Mouse (Mus musculus): Measurements from ENCODE around the gene Glra1. TPM values are rescaled to one million over a fixed set of nuclear protein-coding genes. Genes with fewer than 3 reads are reported as not detected.
"Not testable (repeated sequence)": the region's sequence is repeated elsewhere in the genome, so short reads cannot be mapped to it uniquely, and the experiment has no call there.

The Glra1 gene
- total RNA-seq (2021): under 1 TPM; 0.21 to 0.30 TPM
- long read RNA-seq, experiment 1: 0 reads
- long read RNA-seq, experiment 2, partial matches to known transcripts: 0 of 2 reads
- long read RNA-seq, experiment 2, other reads (novel, unspliced or antisense): 2 of 2 reads

GRCm38 (mm10) chr11:55607808-55608523 lies at the start of gene Glra1:
Gene Glra1, minus strand, starts transcription at chr11:55608198.
- peak; percentile 25 to 40 for DNase-seq (ENCODE audit: low spot score in 2 of 2)

DNA sequence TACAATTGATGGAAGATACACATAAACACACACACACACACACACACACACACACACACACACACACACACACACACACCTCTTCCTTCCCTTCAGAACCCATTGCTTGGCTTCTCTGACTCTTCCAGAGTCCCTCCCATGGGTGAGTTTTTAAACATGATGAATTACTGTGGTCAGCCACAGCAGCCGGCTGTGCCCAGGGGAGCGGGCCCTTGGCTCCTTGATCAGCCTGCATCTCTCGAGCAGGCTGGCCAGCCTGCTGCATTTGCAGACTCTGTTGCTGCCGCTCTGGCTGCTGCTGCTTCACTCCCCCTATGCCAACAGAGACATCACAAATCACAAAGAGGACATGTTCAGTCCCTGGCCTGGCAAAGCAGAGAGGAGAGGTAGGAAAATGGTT lies 29.0 kb upstream of the Glra1 start:
- no peak for DNase-seq (ENCODE audit: low spot score in 2 of 2)

DNA sequence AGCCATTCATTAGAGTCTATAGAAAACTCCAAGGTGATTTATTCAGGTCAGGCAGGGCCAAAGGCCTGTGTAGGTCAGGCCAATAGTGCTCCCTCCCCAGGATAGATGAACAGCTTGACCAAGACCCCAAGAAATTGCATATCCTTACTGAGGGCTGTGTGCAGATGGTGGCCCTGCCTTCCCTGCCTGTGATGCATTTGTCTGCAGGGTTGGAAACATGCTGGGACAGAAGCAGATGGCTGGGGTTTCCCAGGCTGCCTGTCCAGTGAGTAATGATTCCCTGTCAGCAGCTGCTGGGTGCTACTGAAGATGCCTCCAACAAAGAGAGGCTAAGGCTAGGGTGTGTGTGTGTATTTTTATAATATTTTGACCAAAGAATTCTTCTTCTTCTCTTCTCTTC lies 25.9 kb upstream of the Glra1 start:
- peak; percentile 5 to 32 for DNase-seq (ENCODE audit: low spot score in 2 of 2)

GRCm38 (mm10) chr11:55614631-55615030 lies 6.6 kb upstream of the Glra1 start:
- not testable (repeated sequence) for DNase-seq (ENCODE audit: low spot score in 2 of 2)

DNA sequence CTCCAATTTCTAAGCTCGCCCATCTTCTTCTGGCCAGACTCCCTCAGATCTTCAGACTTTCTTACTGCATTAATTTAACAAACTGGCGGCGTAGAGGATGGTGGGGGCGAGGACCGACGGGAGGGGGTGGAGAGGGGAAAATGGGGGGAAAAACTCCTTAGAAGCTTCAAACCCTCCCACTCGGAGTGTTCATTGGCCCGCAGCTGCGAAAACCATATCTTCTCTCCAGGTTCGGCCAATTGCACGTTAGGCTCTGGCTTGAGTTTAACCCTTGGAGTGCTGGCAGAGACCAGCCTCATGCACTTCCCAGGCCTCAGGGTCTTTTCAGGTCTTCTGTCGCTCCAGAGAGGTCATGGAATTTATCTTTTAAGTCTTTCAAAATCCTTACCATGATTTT lies 524 bp upstream of the Glra1 start:
- no peak for DNase-seq (ENCODE audit: low spot score in 2 of 2)

DNA sequence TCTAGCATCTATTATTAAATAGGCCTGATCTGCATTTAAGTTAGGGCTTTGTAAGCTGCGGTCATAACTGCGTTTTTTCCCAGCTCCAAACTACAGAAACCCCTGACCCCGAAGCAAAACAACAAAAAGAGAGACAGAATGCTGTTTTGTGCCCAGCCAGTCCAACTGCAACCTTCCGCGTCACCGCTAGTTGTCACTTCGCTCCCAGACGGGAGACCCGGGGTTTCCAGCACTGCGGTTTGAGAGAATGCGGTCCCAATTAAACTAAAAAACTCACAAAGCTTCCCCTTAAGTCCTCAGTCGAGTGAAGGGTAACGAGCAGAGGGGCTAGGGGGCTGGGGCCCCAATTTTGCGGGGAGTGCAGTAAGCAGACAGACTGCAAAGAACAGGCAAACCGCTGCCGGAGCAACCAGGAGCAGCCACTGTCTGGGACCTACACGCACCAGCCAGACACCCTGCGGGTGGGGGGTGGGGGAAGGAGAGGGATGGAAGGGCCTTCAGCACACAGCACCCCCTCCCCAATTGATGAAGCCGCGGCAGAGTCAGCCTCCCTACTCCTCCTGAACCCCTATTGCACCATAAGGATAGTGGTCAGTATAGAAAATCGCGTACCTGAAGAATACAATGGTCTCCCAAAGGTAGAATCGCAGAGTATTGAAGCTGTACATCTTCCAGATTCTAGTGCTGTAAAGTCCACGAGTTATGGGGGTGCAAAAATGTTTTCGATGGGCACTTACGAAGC lies 761 bp downstream of the Glra1 start:
- peak; percentile 42 to 53 for DNase-seq (ENCODE audit: low spot score in 2 of 2)

- no peak for DNase-seq (ENCODE audit: low spot score in 2 of 2)
Measured at GRCm38 (mm10) chr11:55601447-55602065, 6.4 kb downstream of the Glra1 start.

DNA sequence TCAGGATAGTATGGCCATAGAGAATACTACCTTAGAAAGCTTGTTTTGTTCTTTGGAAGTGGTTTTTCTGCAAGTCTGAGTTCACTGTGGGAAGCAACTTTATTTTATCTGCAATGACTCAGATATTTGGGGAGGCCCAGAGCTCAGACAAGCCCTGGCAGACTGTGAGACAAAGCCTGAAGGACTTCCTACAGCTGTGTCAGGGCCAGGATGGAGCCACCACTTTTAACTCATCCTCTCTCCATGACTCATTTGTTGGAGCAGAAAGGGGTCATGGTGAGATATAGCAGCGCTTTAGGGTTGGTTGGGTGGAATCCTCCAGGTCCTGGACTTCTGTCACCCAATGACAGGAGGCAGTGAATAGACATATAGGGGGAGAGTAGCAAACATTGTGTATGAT lies 12.3 kb downstream of the Glra1 start:
- no peak for DNase-seq (ENCODE audit: low spot score in 2 of 2)

- DNase-seq (ENCODE audit: low spot score in 2 of 2): no peak
Measured at GRCm38 (mm10) chr11:55594411-55594810, 13.6 kb downstream of the Glra1 start.

GRCm38 (mm10) chr11:55591194-55591593 lies 16.8 kb downstream of the Glra1 start:
- DNase-seq (ENCODE audit: low spot score in 2 of 2): no peak

DNA sequence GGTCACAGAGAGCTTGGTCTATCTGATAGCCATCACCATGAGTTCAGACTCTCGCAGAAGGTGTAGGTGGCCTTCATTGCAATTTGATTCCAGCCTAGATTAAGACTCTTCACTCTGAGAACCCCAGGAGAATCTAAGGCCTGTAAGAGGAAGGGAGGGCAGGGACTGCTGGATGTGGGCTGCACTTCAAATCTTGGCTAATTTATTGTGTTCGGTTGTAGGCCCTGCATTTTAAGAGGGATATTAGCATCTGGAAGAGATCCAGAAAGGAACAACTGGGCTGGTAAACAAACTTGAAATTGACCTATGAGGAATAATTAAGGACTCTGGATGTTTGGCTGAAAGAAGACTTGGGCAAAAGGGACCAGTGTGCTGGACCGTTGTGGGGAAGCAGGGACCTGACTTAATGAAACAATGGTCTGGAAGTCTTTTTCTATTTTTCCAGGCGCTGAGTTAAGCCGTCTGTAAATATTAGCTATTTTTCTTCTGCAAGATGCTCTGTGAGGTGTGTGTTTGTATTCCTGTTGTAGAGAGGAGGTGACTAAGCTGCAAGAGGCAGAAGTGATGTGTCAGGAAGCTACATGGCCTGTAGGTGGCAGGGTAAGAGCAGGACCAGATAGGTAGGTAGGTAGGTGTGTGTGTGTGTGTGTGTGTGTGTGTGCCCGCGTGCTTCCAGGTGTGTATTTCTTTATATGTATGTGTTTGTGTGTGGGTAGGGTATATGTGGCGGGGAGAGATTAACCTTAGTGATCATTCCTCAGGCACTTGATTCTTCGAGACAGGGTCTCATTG lies 18.4 kb downstream of the Glra1 start:
- DNase-seq (ENCODE audit: low spot score in 2 of 2): peak in 1 of 2 experiments; percentile 48

DNA sequence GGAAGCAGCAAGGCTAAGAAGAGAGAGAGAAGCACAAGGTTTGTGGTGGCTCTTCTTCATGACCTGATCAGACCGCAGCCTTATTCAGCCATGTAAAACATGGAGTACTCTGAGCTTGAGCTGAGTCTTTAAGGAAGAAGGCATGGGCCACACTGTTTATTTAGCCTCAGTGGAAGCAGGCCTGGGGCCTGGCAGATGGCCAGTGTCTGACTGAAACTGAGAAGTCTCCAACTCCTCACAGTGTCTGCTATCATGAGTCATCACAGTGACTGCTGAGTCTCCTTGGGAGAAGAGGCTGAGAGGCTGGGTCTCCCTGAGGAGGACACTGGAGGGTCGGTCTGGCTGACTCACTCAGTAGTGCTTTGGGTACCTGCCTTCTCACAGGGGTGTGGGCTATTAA lies 33.6 kb downstream of the Glra1 start:
- no peak for DNase-seq (ENCODE audit: low spot score in 2 of 2)

DNA sequence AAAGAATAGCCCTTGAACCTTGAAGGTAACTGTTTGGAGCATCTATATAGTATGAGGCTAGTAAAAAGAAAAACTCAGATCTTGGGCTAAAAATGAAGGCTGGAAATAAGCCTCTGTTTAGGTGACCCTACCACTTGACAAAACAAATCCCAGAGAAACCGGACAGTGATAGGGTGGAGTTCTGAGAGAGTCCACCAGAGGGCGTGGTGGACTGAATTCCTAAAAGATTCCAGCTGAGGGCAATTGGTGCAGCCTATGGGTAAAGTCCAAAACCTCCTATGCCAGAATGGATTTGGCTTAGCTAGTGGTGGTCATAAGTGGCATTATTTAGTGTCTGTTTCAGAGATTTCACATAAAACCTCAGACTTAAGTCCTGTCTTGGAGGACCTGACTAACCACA lies 36.9 kb downstream of the Glra1 start:
- DNase-seq (ENCODE audit: low spot score in 2 of 2): peak; percentile 16 to 37

DNA sequence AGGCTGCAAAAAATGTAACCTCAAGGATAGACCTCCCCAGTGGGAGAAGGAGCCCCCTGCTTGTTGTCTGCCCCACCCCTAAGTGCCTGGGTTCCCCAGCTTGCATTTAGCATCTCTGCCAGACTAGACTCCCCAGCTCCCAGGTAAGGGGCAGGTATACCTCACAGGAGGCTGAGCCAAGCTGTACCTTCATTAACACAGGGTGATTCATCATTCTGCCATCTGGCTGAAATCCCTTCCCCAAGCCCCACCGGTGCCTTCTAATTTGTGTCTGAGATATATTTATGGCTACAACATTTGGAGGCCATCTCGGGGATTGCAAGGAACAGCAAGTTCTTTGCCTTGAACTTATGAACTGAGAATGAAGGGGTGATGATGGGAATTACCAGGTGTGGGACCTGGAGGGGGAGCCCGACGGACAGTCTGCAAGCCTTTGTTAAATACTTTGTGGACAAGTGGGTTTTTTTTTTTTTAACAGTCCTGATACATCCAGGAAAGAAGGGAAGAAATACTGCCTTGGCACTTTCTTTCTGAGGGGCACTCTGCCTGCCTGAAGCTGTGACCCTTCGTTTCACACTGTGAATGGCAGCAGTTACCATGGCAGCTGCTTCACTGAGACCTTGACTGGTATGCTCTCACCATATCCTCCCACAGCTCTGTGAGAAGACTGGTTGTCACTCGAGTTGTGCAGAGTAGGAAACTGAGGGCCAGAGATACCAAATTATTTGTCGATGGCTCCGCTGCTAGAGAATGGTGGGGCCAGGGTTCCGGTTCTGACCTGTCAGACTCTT lies 41.5 kb downstream of the Glra1 start:
- DNase-seq (ENCODE audit: low spot score in 2 of 2): no peak

- no peak for DNase-seq (ENCODE audit: low spot score in 2 of 2)
Measured at GRCm38 (mm10) chr11:55545690-55546089, 62.3 kb downstream of the Glra1 start.

DNA sequence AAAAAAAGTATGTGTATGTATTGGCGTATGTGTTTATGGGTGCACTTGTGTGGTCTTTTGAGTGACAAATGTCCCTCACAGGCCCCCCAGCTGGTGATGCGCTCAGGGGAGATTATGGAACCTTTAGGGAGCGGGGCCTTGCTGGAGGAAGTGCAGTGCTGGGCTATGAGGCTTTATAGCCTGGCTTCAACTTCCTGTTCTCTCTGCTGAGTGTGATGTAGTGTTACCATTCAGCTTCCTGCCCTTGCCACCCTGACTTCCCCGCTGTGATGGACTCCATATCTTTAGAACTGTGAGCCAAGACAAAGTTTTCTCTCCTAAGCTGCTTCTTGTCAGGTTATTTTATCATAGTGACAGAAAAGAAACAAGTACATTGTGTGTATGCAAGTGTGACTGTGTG lies 65.3 kb downstream of the Glra1 start:
- no peak for DNase-seq (ENCODE audit: low spot score in 2 of 2)

GRCm38 (mm10) chr11:55542128-55542527 lies 65.9 kb downstream of the Glra1 start:
- no peak for DNase-seq (ENCODE audit: low spot score in 2 of 2)

DNA sequence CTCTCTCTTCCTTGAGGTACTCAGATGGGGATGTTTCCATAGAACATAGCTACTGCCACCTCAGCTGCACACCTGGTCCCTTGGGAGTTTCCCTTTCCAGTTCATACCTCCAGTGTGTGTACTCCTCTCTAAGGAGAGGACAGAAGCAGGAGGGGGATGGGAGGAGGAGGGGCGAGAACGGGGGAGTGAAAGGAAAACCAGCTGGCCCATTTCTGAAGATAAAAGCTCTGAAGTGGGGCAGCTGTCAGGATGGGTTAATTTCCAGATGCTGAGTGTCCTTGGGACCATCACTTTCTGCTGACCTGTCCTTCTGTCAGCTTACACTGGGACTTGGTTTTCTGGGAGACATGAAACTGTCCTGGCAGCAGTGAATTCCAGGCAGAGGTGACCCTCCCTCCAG lies 73.2 kb downstream of the Glra1 start:
- DNase-seq (ENCODE audit: low spot score in 2 of 2): no peak

DNA sequence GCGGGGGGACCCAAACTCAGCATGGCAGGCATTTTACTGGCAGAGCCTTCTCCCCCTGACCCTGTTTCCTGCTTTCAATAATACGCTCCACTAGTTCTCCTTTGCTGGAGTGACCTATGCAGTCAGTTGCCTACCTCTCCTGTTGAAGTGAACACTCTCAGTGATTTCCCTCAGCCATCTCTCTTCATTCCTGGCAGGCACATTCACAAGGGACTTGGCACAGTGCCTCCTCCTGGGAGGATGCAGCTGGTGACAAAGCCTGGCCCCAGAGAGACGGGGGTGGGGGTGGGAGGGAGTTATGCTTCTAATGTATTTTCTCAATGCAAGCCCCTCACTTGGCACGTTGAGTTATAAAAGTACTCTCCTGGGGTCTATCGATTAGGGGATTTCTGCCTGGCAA lies 74.6 kb downstream of the Glra1 start:
- DNase-seq (ENCODE audit: low spot score in 2 of 2): peak; percentile 68 to 83

DNA sequence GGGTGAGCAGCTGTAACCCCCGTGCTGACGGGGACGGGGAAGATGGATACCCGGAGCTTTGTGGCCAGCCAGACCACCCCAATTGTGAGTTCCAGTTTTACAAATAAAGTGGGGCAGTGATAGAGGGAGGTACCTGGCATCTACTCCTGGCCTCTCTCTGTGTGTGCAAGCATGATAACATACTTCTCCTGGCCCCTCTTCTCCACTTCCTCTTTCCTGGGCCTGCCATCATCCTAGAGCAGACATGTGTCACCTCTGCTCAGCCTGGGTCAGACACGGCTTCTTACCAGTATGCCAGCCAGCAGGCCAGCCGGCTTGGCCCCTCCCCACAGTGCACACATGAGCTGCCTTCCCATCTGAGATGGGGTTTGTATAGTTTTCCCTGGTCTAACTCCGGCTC lies 77.3 kb downstream of the Glra1 start:
- no peak for DNase-seq (ENCODE audit: low spot score in 2 of 2)

Measured in layer of hippocampus, postnatal 14 days (tissue).